Mouse (Mus musculus) left cerebral cortex, postnatal 10 days (tissue): ENCODE results near the gene Tmc7. TPM values are rescaled to one million over a fixed set of nuclear protein-coding genes. Genes with fewer than 3 reads are reported as not detected.
A peak's percentile ranks its signal among the peaks of the same experiment; 100 is the strongest.

ENCODE experiments used
- DNase-seq, 2 experiments: peaks; one replicate each; pipeline ENCODE4 v3.0.0; 2021 to 2022; ENCODE audit warnings: low spot score in 2 of 2, mixed read lengths in 1 of 2; ENCODE audit errors: extremely low spot score in 1 of 2
- intact Hi-C: fragments of 180-260 bp; cut with DNase I; formaldehyde crosslinking; loops from one replicate; pipeline ENCODE4 v1.15.1; 2025
- total RNA-seq, 2 experiments: library from RNA; stranded (reverse); gene quantifications; 2 replicates each; pipeline ENCODE4 v1.2.3; 2021

The Tmc7 gene
- total RNA-seq, 2 experiments from 2014 or later = 15.5 to 17.1 TPM

- peak; percentile 87 for DNase-seq
- intact Hi-C loops = no loop called here
Measured at GRCm38 (mm10) chr7:118593567-118594407, 9.3 kb upstream of the Tmc7 start.

GRCm38 (mm10) chr7:118592146-118592545 lies 7.6 kb upstream of the Tmc7 start:
- DNase-seq = no peak
- intact Hi-C loops = no loop called here

GRCm38 (mm10) chr7:118590726-118591305 lies 6.3 kb upstream of the Tmc7 start:
- no peak for DNase-seq
- intact Hi-C loops = no loop called here

GRCm38 (mm10) chr7:118585856-118586255 lies 1.3 kb upstream of the Tmc7 start:
- intact Hi-C loops = no loop called here
- no peak for DNase-seq

GRCm38 (mm10) chr7:118584926-118585325 lies 390 bp upstream of the Tmc7 start:
- DNase-seq = no peak
- intact Hi-C loops = no loop called here

- DNase-seq = no peak
- intact Hi-C loops = no loop called here
Measured at GRCm38 (mm10) chr7:118583821-118584220, 715 bp downstream of the Tmc7 start.

GRCm38 (mm10) chr7:118579938-118580337 lies 4.6 kb downstream of the Tmc7 start:
- intact Hi-C loops = no loop called here
- no peak for DNase-seq

GRCm38 (mm10) chr7:118578269-118578668 lies 6.3 kb downstream of the Tmc7 start:
- intact Hi-C loops = no loop called here
- no peak for DNase-seq

GRCm38 (mm10) chr7:118572039-118572438 lies 12.5 kb downstream of the Tmc7 start:
- intact Hi-C loops = no loop called here

GRCm38 (mm10) chr7:118571350-118571749 lies 13.2 kb downstream of the Tmc7 start:
- intact Hi-C loops = no loop called here
- DNase-seq = no peak

More at GRCm38 (mm10) chr7:118572039-118572438, 12.5 kb downstream of the Tmc7 start:
- peak in 1 of 2 experiments; percentile 70 for DNase-seq

GRCm38 (mm10) chr7:118569121-118569543 lies 15.4 kb downstream of the Tmc7 start:
- DNase-seq = no peak
- intact Hi-C loops = no loop called here

- DNase-seq = no peak
- intact Hi-C loops = no loop called here
Measured at GRCm38 (mm10) chr7:118554290-118554689, 30.2 kb downstream of the Tmc7 start.

- intact Hi-C loops = no loop called here
- DNase-seq = no peak
Measured at GRCm38 (mm10) chr7:118553881-118554280, 30.7 kb downstream of the Tmc7 start.

- intact Hi-C loops = no loop called here
- no peak for DNase-seq
Measured at GRCm38 (mm10) chr7:118547451-118547850, 37.1 kb downstream of the Tmc7 start.

GRCm38 (mm10) chr7:118544128-118544527 lies 40.4 kb downstream of the Tmc7 start:
- no peak for DNase-seq
- intact Hi-C loops = no loop called here

- intact Hi-C loops = no loop called here
- DNase-seq = no peak
Measured at GRCm38 (mm10) chr7:118535076-118535475, 49.5 kb downstream of the Tmc7 start.

GRCm38 (mm10) chr7:118534326-118534725 lies 50.2 kb downstream of the Tmc7 start:
- DNase-seq = no peak
- intact Hi-C loops = loop anchor here (5.0 kb wide), 1 partner anchor 227 kb away; no protein-coding TSS in a partner anchor

- DNase-seq = peak; percentile 96
- intact Hi-C loops = loop anchor here (5.0 kb wide), 1 partner anchor 226 kb away; no protein-coding TSS in a partner anchor
Measured at GRCm38 (mm10) chr7:118533178-118533578, 51.4 kb downstream of the Tmc7 start, which contains the start of gene Coq7. TSS of gene Coq7 (minus strand) at chr7:118533356.

GRCm38 (mm10) chr7:118532519-118533177 lies 51.9 kb downstream of the Tmc7 start:
- peak; percentile 96 to 98 for DNase-seq
- intact Hi-C loops = loop anchor here (5.0 kb wide), 1 partner anchor 225 kb away; no protein-coding TSS in a partner anchor
